Mouse (Mus musculus) forebrain, embryonic 12.5 days (tissue): ENCODE data around the gene Cdkn2c. TPM values are rescaled to one million over a fixed set of nuclear protein-coding genes. Genes with fewer than 3 reads are reported as not detected.
A peak's percentile ranks its signal among the peaks of the same experiment; 100 is the strongest.

Source experiments
- ATAC-seq: fragments of 200-750 bp; cut with Nextera tagmentation; 2 replicates; pipeline ENCODE4 v1.8.0; 2017; ENCODE audit warnings: moderate TSS enrichment; ENCODE audit not compliant: low FRiP score
- H3K27ac ChIP-seq: fragments of 300-500 bp; sonication (generic); 2 replicates; pipeline ENCODE4 v1.5.1; 2016; ENCODE audit warnings: mild to moderate bottlenecking
- H3K27me3 ChIP-seq: fragments of 300-500 bp; sonication (generic); 2 replicates; pipeline ENCODE4 v1.6.1; 2016; ENCODE audit warnings: mild to moderate bottlenecking
- H3K36me3 ChIP-seq: fragments of 300-500 bp; sonication (generic); replicated peaks from 2 replicates; pipeline ENCODE4 v1.6.1; 2016; ENCODE audit warnings: mild to moderate bottlenecking
- H3K4me1 ChIP-seq: fragments of 300-500 bp; sonication (generic); 2 replicates; pipeline ENCODE4 v1.6.1; 2016
- H3K4me2 ChIP-seq: fragments of 300-500 bp; sonication (generic); 2 replicates; pipeline ENCODE4 v1.6.1; 2016; ENCODE audit warnings: mild to moderate bottlenecking, moderate library complexity
- H3K4me3 ChIP-seq: fragments of 300-500 bp; sonication (generic); replicated peaks from 2 replicates; pipeline ENCODE4 v1.5.1; 2016; ENCODE audit warnings: mild to moderate bottlenecking
- H3K9ac ChIP-seq: fragments of 300-500 bp; sonication (generic); 2 replicates; pipeline ENCODE4 v1.6.1; 2016; ENCODE audit warnings: mild to moderate bottlenecking
- H3K9me3 ChIP-seq: fragments of 300-500 bp; sonication (generic); 2 replicates; pipeline ENCODE4 v1.6.1; 2016
- WGBS: fragments of 180-500 bp; shearing (Covaris S2); methylation state at CpG from one replicate; pipeline ENCODE4 v1.1.7; 2016; 5-methylcytosine and 5-hydroxymethylcytosine counted together
- polyA plus RNA-seq: library from polyadenylated mRNA; unstranded; fragments of >200 nt; fragmentation: Nextera tagmentation; extraction: Ambion mirVana; gene quantifications from 2 replicates; pipeline ENCODE4 v1.2.1, GENCODE M21; 2016

Gene Cdkn2c
- polyA plus RNA-seq, 1 experiment from 2014 or later, result 13.9 TPM

DNA sequence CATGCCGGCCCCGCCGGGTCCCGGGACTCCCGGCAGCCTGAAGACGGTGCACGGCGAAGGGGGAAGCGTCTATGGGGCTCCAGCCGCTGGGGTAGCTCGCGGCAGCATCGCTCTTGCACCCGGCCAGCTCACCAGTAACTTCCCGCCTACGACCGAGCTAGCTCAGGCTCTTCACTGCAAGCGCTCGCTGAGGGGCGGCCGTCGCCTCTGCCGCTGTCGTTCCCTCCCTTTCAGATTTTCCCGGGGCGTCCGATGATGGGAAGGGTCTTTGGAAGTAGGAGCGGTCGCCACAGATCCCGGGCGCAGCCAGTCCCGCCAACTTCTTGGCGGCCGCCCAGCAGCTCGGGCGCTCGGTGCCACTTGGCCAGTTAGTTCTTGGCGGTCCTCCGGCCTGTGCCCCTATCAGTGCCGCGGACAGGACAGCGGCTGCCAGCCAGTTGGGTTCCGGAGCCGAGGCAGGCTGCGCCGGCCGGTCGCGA lies 968 bp downstream of the Cdkn2c start:
- peaks cover 23% of the 10 kb centered on the region for H3K27me3 ChIP-seq
- H3K9me3 ChIP-seq, result no peaks in the 10 kb centered on the region
- peak overlapping the region; percentile 84 for H3K9ac ChIP-seq
- WGBS, result under 1% methylated on average over 47 of the region's 49 CpGs
- no peaks in the 10 kb centered on the region for H3K36me3 ChIP-seq
- ATAC-seq, result peak; percentile 47
- peak overlapping the region; percentile 96 for H3K4me2 ChIP-seq
- peak overlapping the region; percentile 78 for H3K4me3 ChIP-seq
- peak overlapping the region; percentile 84 for H3K27ac ChIP-seq
- peaks cover 21% of the 10 kb centered on the region for H3K4me1 ChIP-seq

DNA sequence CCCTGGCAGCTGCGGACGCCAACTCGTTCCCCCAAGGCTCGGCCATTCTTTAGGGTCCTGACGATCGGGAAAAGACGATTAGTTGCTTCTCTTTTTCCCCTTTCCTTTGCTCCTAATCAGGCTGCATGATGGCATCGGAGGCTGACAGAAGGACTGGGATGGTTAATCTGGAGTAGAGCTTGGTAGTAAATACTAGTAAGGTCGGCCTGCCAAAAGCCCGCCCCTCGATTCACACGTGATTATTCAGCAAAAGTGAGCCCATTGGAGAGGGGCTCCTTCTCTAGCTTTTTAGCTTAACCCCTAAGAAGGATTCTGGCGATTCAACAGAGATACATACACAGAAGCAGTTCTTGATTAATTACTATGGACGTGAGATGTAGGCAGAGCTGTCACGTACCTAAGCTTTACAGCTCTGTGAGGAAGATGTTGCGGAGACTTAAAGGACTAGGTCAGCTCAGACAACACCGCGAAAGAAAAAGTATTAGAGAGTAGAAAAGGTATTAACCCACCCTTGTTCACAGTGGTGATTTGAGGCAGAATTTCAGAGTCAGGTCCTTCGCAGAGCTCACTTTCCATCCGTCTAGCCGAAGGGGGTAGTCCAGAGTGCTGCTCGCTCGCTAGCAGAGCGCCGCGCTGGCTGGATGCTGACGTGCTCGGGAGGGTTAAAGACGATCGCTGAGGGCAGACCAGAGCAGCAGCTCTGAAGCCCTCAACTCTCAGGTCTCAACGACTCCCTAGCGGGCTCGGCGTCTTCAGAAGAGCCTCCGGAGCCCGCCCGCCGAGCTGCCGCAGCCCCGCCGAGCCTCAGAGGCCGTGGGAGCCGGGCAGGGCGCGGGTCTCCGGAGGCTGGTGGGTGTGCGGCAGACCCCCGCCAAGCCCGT lies 1.6 kb downstream of the Cdkn2c start:
- ATAC-seq, result peak; percentile 72
- H3K36me3 ChIP-seq, result no peaks in the 10 kb centered on the region
- WGBS, result under 1% methylated on average over 48 of the region's 49 CpGs
- H3K9me3 ChIP-seq, result no peaks in the 10 kb centered on the region
- H3K27me3 ChIP-seq, result peaks cover 27% of the 10 kb centered on the region
- H3K4me2 ChIP-seq, result peak overlapping the region; percentile 96
- peak overlapping the region; percentile 25; the same call in 1 of the 2 replicates for H3K27ac ChIP-seq
- H3K4me3 ChIP-seq, result peak overlapping the region; percentile 78
- H3K4me1 ChIP-seq, result peaks cover 21% of the 10 kb centered on the region
- H3K9ac ChIP-seq, result peak overlapping the region; percentile 84

DNA sequence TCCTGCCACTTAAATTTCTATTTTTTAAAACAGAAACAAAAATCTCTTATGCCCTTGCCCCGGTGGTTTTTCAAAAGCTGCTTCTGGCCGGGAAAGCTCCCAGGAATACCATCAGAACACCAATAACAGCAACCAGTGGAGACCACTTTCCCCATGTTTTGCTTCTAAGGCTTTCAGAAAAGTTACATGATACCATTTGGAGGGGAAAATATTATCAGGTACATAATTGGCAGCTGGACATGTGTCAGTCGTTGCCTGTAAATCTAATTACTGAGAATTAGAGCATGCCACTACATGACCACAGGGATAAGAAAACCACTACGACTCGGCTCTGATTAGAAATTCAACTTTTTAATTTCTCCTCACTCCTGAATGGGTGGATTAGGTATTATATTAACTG lies 2.9 kb downstream of the Cdkn2c start:
- peaks cover 35% of the 10 kb centered on the region for H3K27me3 ChIP-seq
- H3K4me1 ChIP-seq, result peaks cover 21% of the 10 kb centered on the region
- ATAC-seq, result no peak
- H3K4me3 ChIP-seq, result peak overlapping the region; percentile 78
- WGBS, result 5% methylated on average over 5 of the region's 5 CpGs
- H3K27ac ChIP-seq, result no peak overlapping the region
- no peaks in the 10 kb centered on the region for H3K36me3 ChIP-seq
- peak overlapping the region; percentile 96 for H3K4me2 ChIP-seq
- no peak overlapping the region for H3K9ac ChIP-seq
- no peaks in the 10 kb centered on the region for H3K9me3 ChIP-seq

DNA sequence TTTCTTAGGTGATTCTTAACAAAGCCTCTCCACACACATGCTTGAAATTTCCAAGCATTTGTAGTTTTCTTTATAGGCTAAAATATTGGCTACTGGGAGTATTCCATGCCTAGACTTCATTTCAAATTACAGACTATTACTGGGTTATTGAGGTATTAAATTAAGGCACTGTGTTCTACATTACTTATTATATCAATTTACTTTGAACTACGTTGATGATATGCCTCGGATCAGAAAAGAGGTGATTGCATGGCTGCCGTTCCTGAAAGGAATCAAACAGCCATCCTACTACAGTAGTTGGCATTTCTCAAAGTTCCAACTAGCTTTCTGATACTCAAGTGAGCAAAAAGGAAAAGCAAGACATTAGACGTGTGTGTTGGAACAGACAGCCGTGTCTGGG lies 4.7 kb downstream of the Cdkn2c start:
- no peak overlapping the region for H3K4me3 ChIP-seq
- H3K4me2 ChIP-seq, result no peak overlapping the region
- 7% methylated on average over 5 of the region's 5 CpGs for WGBS
- H3K36me3 ChIP-seq, result no peaks in the 10 kb centered on the region
- peaks cover 53% of the 10 kb centered on the region for H3K27me3 ChIP-seq
- no peak overlapping the region for H3K9ac ChIP-seq
- no peak overlapping the region for H3K27ac ChIP-seq
- H3K4me1 ChIP-seq, result peaks cover 28% of the 10 kb centered on the region
- H3K9me3 ChIP-seq, result no peaks in the 10 kb centered on the region
- no peak for ATAC-seq

DNA sequence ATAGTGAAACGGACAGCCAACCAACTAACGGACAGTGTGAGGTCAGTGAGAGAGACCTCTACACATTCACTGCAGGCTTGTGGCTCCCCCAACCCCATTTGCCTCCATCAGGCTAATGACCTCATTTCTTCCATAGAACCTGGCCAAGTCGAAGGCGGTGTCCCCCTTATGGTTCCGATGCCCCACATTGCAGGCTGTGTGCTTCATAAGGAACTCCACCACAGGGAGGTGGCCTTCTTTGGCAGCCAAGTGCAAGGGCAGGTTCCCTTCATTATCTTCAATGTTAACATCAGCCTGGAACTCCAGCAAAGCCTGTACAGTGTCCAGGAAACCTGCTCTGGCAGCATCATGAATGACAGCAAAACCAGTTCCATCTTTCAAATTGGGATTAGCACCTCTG lies 5.8 kb downstream of the Cdkn2c start:
- H3K4me1 ChIP-seq, result peaks cover 25% of the 10 kb centered on the region
- H3K9ac ChIP-seq, result no peak overlapping the region
- ATAC-seq, result no peak
- peaks cover 63% of the 10 kb centered on the region for H3K27me3 ChIP-seq
- no peak overlapping the region for H3K27ac ChIP-seq
- H3K36me3 ChIP-seq, result no peaks in the 10 kb centered on the region
- H3K9me3 ChIP-seq, result no peaks in the 10 kb centered on the region
- H3K4me3 ChIP-seq, result no peak overlapping the region
- H3K4me2 ChIP-seq, result no peak overlapping the region
- WGBS, result 8% methylated on average over 5 of the region's 5 CpGs

DNA sequence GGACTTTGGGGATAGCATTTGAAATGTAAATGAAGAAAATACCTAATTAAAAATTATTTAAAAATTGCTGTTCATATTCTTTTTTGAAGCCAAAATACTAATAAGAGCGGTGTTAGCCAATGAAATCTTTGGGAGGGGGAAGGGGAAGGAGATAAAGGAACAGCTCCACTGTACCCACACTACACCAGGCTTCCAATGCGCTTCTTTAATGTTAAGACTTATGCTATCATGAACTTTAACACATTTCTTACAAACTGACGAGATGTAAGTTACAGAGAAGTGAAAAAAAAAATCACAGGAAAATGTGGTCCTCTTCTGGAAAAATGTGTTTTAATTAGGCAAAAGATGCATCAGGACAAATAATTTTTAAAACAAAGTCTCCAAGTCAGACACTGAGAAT lies 6.4 kb downstream of the Cdkn2c start:
- Histone ChIP-seq H3K4me1 (peaks cover 20% of the 10 kb centered on the region), H3K9ac (no peak overlapping the region), H3K4me2 (no peak overlapping the region), H3K36me3 (no peaks in the 10 kb centered on the region), H3K4me3 (no peak overlapping the region), H3K9me3 (no peaks in the 10 kb centered on the region), H3K27me3 (peaks cover 65% of the 10 kb centered on the region), H3K27ac (no peak overlapping the region)
- ATAC-seq, result no peak
- 12% methylated on average over 3 of the region's 3 CpGs for WGBS

DNA sequence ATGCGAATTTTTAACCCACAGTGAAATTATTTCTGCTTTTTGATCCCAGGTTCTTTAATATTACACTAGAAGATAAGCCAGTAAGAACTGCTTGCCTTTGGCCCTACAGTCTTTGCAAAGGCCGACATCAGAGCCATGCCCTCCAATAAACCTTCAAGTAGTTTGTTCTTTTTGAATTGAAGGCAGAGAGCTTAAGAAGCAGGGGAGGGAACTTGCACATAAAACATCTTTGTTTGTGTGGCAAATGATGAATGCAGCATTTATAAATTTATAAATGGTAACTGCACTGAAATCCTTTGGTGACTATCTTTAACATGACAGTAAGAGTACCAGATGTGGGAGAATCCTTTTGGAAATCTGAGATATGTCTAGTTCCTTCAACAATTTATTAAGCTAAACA lies 7.4 kb downstream of the Cdkn2c start:
- Histone ChIP-seq H3K9me3 (no peaks in the 10 kb centered on the region), H3K27ac (no peak overlapping the region), H3K36me3 (no peaks in the 10 kb centered on the region), H3K4me3 (no peak overlapping the region), H3K27me3 (peaks cover 66% of the 10 kb centered on the region), H3K4me2 (no peak overlapping the region), H3K9ac (no peak overlapping the region), H3K4me1 (peaks cover 13% of the 10 kb centered on the region)
- 12% methylated on average over 2 of the region's 2 CpGs for WGBS
- ATAC-seq, result no peak

DNA sequence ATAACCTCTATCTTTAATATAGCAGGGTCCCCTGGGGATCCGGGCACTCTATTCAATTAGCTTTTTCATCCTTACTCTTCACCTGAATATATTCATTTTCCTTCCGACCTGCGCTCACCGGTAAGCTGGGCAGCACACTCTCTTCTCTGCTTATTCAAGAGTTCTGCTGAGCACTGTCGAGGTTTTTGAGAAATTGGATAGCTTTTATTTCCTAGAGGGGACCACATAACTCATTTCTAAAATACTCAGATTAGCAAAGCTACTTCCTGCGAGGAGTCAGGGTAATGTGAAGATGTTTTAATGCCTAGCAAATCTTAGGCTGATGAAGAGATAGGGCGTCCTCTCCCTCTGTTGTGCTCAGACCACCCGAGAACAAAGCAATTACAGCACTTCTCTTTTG lies 8.2 kb downstream of the Cdkn2c start:
- peaks cover 13% of the 10 kb centered on the region for H3K4me1 ChIP-seq
- H3K27me3 ChIP-seq, result peaks cover 60% of the 10 kb centered on the region
- H3K27ac ChIP-seq, result no peak overlapping the region
- no peaks in the 10 kb centered on the region for H3K36me3 ChIP-seq
- H3K4me2 ChIP-seq, result no peak overlapping the region
- H3K9me3 ChIP-seq, result no peaks in the 10 kb centered on the region
- no peak for ATAC-seq
- WGBS, result 2% methylated on average over 8 of the region's 8 CpGs
- no peak overlapping the region for H3K9ac ChIP-seq
- H3K4me3 ChIP-seq, result no peak overlapping the region

DNA sequence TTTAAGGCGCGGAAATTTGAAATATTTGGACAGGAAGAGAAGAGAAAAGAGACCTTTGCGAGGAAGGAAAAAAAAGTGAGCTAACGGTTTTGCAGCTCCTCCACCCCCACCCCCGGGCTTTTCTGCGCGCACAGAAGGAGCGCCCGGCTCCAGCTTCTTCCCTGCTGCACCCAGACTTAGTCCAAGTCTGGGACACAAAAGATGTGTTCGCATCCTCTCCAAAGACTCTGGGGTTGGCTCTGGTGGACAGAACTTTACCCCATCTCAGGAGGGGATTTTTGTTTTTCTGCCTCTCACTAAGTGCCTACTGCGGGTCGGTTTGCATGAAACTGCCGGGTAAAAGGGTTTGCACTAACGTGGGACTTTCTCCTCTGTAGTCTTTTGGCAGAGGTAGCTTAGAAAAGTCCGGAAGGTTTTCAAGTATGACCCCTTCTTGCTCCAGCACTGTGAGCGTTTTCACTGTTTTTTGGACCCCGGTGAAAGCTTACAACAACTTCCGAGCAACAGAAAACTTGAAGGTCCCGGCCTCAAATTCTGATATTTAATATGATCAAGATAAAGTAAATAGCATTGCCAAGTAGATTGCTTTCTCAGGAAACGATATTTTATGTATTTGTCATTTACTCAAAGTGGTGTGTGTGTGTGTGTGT lies 9.0 kb downstream of the Cdkn2c start:
- Histone ChIP-seq H3K4me2 (peak overlapping the region; percentile 52), H3K9ac (no peak overlapping the region), H3K9me3 (no peaks in the 10 kb centered on the region), H3K27me3 (peaks cover 60% of the 10 kb centered on the region), H3K4me3 (peak overlapping the region; percentile 30), H3K27ac (no peak overlapping the region), H3K4me1 (peaks cover 13% of the 10 kb centered on the region), H3K36me3 (no peaks in the 10 kb centered on the region)
- no peak for ATAC-seq
- 0% methylated on average over 20 of the region's 20 CpGs for WGBS

DNA sequence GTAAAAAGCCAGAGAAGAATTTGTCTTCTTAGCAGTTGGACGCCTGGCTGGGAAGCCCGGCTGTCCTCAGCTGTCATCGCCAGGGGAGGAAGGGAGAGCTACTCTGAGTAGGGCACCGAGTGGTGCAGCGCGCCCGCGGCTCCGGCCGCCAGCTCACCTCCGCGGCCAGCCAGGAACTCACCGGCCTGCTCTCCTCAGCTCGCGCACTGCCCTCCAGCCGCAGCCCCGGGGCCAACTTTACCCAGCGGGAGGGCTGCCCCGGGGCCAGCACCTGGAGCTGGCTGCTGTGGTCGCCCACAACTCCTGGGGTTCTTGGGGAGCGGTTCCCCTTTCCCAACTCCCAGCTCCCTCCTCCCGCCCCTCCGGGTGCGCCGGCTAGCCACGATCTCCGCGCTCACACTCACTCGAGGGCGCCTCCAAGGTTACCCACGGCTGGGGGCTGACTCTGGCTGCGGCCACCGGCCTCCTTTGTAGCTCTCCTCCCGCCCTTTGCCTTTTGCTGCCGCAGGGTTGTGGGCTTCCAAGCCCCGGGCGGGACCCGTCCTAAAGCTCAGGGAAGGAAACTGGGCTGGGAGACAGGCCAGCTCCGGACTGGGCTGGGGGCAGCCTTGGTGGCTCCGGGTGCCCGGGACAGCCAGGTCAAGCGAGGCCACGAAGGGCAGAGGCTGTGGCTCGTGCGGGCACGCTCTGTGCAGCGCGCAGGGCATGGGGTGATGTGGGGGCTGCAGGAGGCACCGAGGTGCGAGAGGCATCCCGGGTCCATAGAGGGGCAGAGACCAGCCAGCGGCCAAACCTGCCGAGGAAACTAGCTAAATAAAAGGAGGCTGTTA lies 9.8 kb downstream of the Cdkn2c start:
- Histone ChIP-seq H3K4me3 (peak overlapping the region; percentile 30), H3K9ac (no peak overlapping the region), H3K27me3 (peaks cover 57% of the 10 kb centered on the region), H3K27ac (no peak overlapping the region), H3K4me2 (peak overlapping the region; percentile 52), H3K36me3 (no peaks in the 10 kb centered on the region), H3K9me3 (no peaks in the 10 kb centered on the region), H3K4me1 (peaks cover 13% of the 10 kb centered on the region)
- ATAC-seq, result peak; percentile 63; the same call in 1 of the 2 replicates
- under 1% methylated on average over 53 of the region's 53 CpGs for WGBS

DNA sequence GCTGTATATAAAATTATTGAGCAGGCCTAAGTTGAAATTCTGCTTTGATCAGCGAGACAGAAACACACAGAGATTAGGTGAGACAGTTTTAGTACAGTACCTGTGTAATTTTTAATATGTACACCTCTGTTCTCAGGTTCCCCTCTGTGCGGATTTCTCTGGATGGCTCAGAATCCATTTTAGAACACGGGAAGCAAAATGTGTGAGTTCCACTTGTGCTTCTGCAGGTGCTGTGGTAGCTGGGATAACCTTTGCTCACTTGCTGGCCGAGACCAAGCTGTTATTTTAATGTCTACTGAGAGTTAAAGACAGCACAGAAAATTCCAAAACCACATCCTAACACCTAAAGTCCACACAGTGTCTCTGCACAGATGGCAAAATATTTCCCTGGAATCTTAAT lies 10.7 kb downstream of the Cdkn2c start:
- H3K4me2 ChIP-seq, result no peak overlapping the region
- no peak overlapping the region for H3K9ac ChIP-seq
- WGBS, result 8% methylated on average over 4 of the region's 4 CpGs
- no peaks in the 10 kb centered on the region for H3K36me3 ChIP-seq
- H3K4me1 ChIP-seq, result peaks cover 13% of the 10 kb centered on the region
- H3K9me3 ChIP-seq, result no peaks in the 10 kb centered on the region
- no peak overlapping the region for H3K4me3 ChIP-seq
- no peak for ATAC-seq
- H3K27me3 ChIP-seq, result peaks cover 58% of the 10 kb centered on the region
- no peak overlapping the region for H3K27ac ChIP-seq

DNA sequence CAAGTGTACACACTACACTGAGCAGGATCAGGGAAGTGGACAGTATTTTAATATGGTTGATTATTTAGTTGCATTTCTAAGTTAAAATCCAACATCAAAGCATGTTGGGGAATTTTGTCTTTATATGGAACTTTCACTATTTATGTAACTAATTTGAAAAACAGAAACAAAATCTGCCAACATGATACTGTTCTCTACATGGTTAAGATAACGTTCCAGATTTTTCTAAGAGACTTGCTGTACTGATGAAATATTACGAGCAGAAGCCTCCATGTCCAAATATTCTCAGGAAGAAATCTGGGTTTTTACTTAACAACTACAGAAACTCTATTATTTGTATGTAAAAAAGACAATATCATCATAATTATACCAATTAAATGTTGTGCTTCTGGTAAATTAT lies 11.3 kb downstream of the Cdkn2c start:
- H3K36me3 ChIP-seq, result no peaks in the 10 kb centered on the region
- no peak overlapping the region for H3K4me3 ChIP-seq
- no peak overlapping the region for H3K4me2 ChIP-seq
- no peak for ATAC-seq
- peaks cover 13% of the 10 kb centered on the region for H3K4me1 ChIP-seq
- H3K9ac ChIP-seq, result no peak overlapping the region
- H3K27me3 ChIP-seq, result peaks cover 54% of the 10 kb centered on the region
- no peaks in the 10 kb centered on the region for H3K9me3 ChIP-seq
- no peak overlapping the region for H3K27ac ChIP-seq
- WGBS, result 38% methylated on average over 2 of the region's 2 CpGs
